Mouse (Mus musculus) CH12.LX (cell line): ENCODE measurements around the gene Cntrob.

Experiments used
- CHD2 ChIP-seq: IDR thresholded peaks from 2 replicates; pipeline ENCODE4 v1.6.1; 2011; ENCODE audit warnings: low read length, improper control_type of control experiment
- CTCF ChIP-seq, 2 experiments: IDR thresholded peaks in 1 of 2; conservative IDR thresholded peaks in 1 of 2; 2 replicates each; pipeline ENCODE4 v1.5.1; 2011 to 2012; ENCODE audit warnings: low read depth in 2 of 2, low read length in 2 of 2, improper control_type of control experiment in 1 of 2, inconsistent platforms in 1 of 2, mild to moderate bottlenecking in 1 of 2, moderate library complexity in 1 of 2
- EP300 ChIP-seq: IDR thresholded peaks from 2 replicates; pipeline ENCODE4 v1.6.1; 2011; ENCODE audit warnings: low read length, improper control_type of control experiment
- ETS1 ChIP-seq: conservative IDR thresholded peaks from 2 replicates; pipeline ENCODE4 v1.6.1; 2012; ENCODE audit warnings: low read depth, mild to moderate bottlenecking, inconsistent platforms, low read length, improper control_type of control experiment, moderate library complexity
- MAFK ChIP-seq: IDR thresholded peaks from 2 replicates; pipeline ENCODE4 v1.6.1; 2011; ENCODE audit warnings: low read length, improper control_type of control experiment; ENCODE audit not compliant: insufficient replicate concordance
- MXI1 ChIP-seq: IDR thresholded peaks from 2 replicates; pipeline ENCODE4 v1.6.1; 2011; ENCODE audit warnings: mild to moderate bottlenecking, low read depth, low read length, improper control_type of control experiment
- POLR2A ChIP-seq: IDR thresholded peaks from 2 replicates; pipeline ENCODE4 v1.6.1; 2011; ENCODE audit warnings: low read depth, mild to moderate bottlenecking, improper control_type of control experiment, low read length
- TBP ChIP-seq: conservative IDR thresholded peaks from 2 replicates; pipeline ENCODE4 v1.6.1; 2011; ENCODE audit warnings: low read depth, low read length, improper control_type of control experiment
- USF1 ChIP-seq: IDR thresholded peaks from 2 replicates; pipeline ENCODE4 v1.6.1; 2014; ENCODE audit warnings: low read depth, mild to moderate bottlenecking, inconsistent platforms, low read length, improper control_type of control experiment
- ZC3H11A ChIP-seq: IDR thresholded peaks from 2 replicates; pipeline ENCODE4 v1.6.1; 2012; ENCODE audit warnings: low read depth, mild to moderate bottlenecking, inconsistent platforms, low read length, improper control_type of control experiment
- ZKSCAN1 ChIP-seq: IDR thresholded peaks from 2 replicates; pipeline ENCODE4 v1.6.1; 2012; ENCODE audit warnings: low read depth, inconsistent platforms, low read length, improper control_type of control experiment, borderline replicate concordance
- ZMIZ1 ChIP-seq: IDR thresholded peaks from 2 replicates; pipeline ENCODE4 v1.6.1; 2012; ENCODE audit warnings: low read depth, mild to moderate bottlenecking, inconsistent platforms, low read length, improper control_type of control experiment

DNA sequence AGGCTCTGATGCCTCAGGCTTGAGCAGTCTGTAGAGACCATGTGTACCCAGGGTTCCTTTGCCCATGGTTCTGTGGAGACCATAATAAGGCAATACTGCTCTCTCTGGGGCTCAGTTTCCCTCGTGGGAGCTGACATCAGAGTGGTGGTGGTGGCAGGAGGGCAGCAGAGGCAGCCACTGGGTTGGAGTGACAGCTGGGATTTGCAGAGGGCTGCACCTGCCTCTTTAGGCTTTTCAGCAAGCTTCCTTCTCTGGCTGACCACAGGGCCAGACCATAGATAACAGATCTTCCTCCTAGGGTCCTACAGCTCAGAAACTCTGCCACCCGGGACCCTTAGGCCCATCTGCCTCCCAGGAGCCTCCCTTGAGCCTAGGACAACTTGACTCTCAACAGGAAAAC is 66.5 kb downstream of the Cntrob start:
- TF ChIP-seq ZC3H11A (no peak), EP300 (no peak), USF1 (no peak), CTCF (conservative IDR thresholded peaks at IDR 0.05 in 1 of 2, IDR thresholded peaks at IDR 0.05 in 1 of 2; ENCODE audit: low read depth in 2 of 2, low read length in 2 of 2) (no peak), CHD2 (no peak), MXI1 (no peak), MAFK (no peak), POLR2A (no peak), ZKSCAN1 (no peak), TBP (no peak), ZMIZ1 (no peak), ETS1 (no peak)
